Mouse (Mus musculus) erythroblast, embryonic 14.5 days (primary cell): ENCODE measurements around the gene Flt3.

Experiments used
- GATA1 ChIP-seq: IDR thresholded peaks from 2 replicates; pipeline ENCODE4 v1.6.1; 2012; ENCODE audit warnings: low read length, inconsistent platforms, mixed read lengths
- TAL1 ChIP-seq: IDR thresholded peaks from 3 replicates; pipeline ENCODE4 v1.6.1; 2012; ENCODE audit warnings: low read length, inconsistent platforms, mixed read lengths

DNA sequence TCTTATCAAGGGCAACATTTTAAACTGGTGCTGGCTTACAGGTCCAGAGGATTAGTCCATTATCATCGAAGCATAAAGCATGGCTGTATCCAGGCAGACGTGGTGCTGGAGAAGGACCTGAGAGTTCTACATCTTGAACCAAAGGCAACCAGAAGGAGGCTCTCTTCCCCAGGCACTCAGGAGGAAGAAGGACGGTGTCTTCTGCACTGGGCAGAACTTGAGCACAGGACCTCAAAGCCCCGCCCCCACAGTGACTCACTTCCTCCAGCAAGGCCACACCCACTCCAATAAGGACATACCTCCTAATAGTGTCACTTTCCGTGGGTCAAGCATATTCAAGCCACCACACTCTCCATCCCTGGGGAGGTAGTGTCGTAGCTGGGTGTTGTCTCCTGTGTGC, 10.3 kb upstream of the Flt3 start:
- TF ChIP-seq TAL1: no peak
- no peak for TF ChIP-seq GATA1
